Mouse (Mus musculus) heart, embryonic 13.5 days (tissue): ENCODE results near the gene Commd9. TPM values are rescaled to one million over a fixed set of nuclear protein-coding genes. Genes with fewer than 3 reads are reported as not detected.

Source experiments
- ATAC-seq: fragments of 200-750 bp; cut with Nextera tagmentation; 2 replicates; pipeline ENCODE4 v1.8.0; 2017; ENCODE audit warnings: moderate TSS enrichment; ENCODE audit not compliant: insufficient number of reproducible peaks, low FRiP score, low TSS enrichment; ENCODE audit errors: extremely low read depth
- H3K27ac ChIP-seq: fragments of 300-500 bp; sonication (generic); replicated peaks from 2 replicates; pipeline ENCODE4 v1.5.1; 2015; ENCODE audit warnings: moderate library complexity, mild to moderate bottlenecking, inconsistent platforms
- H3K27me3 ChIP-seq: fragments of 300-500 bp; sonication (generic); replicated peaks from 2 replicates; pipeline ENCODE4 v1.6.1; 2015; ENCODE audit warnings: mild to moderate bottlenecking, inconsistent platforms
- H3K36me3 ChIP-seq: fragments of 300-500 bp; sonication (generic); 2 replicates; pipeline ENCODE4 v1.6.1; 2015; ENCODE audit warnings: mild to moderate bottlenecking, inconsistent platforms
- H3K4me1 ChIP-seq: fragments of 300-500 bp; sonication (generic); 2 replicates; pipeline ENCODE4 v1.6.1; 2015; ENCODE audit warnings: inconsistent platforms
- H3K4me2 ChIP-seq: fragments of 300-500 bp; sonication (generic); 2 replicates; pipeline ENCODE4 v1.6.1; 2015; ENCODE audit warnings: inconsistent platforms, mild to moderate bottlenecking, moderate library complexity
- H3K4me3 ChIP-seq: fragments of 300-500 bp; sonication (generic); 2 replicates; pipeline ENCODE4 v1.5.1; 2015; ENCODE audit warnings: moderate library complexity, mild to moderate bottlenecking, inconsistent platforms
- H3K9ac ChIP-seq: fragments of 300-500 bp; sonication (generic); 2 replicates; pipeline ENCODE4 v1.6.1; 2015; ENCODE audit warnings: inconsistent platforms, mild to moderate bottlenecking, moderate library complexity
- H3K9me3 ChIP-seq: fragments of 300-500 bp; sonication (generic); 2 replicates; pipeline ENCODE4 v1.6.1; 2016; ENCODE audit warnings: inconsistent platforms
- WGBS: fragments of 180-500 bp; shearing (Covaris S2); methylation state at CpG from one replicate; pipeline ENCODE4 v1.1.7; 2015; ENCODE audit warnings: mixed read lengths; 5-methylcytosine and 5-hydroxymethylcytosine counted together
- polyA plus RNA-seq: library from polyadenylated mRNA; unstranded; fragments of >200 nt; fragmentation: Nextera tagmentation; extraction: Ambion mirVana; gene quantifications from 2 replicates; pipeline ENCODE4 v1.2.1, GENCODE M21; 2015

Gene Commd9
- polyA plus RNA-seq, 1 experiment from 2014 or later: 51.3 TPM

- no peak for ATAC-seq
- H3K27ac ChIP-seq: no peak overlapping the region
- no peak overlapping the region for H3K4me3 ChIP-seq
- no peak overlapping the region for H3K4me2 ChIP-seq
- no peaks in the 10 kb centered on the region for H3K9me3 ChIP-seq
- H3K4me1 ChIP-seq: peaks cover 6% of the 10 kb centered on the region
- 0 out of 2 replicates have a peak, but pooled peaks cover 3% of the 10 kb centered on the region for H3K27me3 ChIP-seq
- WGBS: 80% methylated on average over 15 of the region's 15 CpGs
- H3K36me3 ChIP-seq: peaks cover 6% of the 10 kb centered on the region
- H3K9ac ChIP-seq: no peak overlapping the region
Measured at GRCm38 (mm10) chr2:101909326-101910080, 23.5 kb downstream of the Commd9 start.

- WGBS: 69% methylated on average over 7 of the region's 7 CpGs
- H3K4me3 ChIP-seq: no peak overlapping the region
Measured at GRCm38 (mm10) chr2:101918518-101918917, 32.5 kb downstream of the Commd9 start.

GRCm38 (mm10) chr2:101920136-101920554 lies 34.1 kb downstream of the Commd9 start:
- Histone ChIP-seq H3K36me3 (no peaks in the 10 kb centered on the region), H3K9me3 (no peaks in the 10 kb centered on the region), H3K4me2 (no peak overlapping the region), H3K9ac (no peak overlapping the region), H3K4me1 (0 out of 2 replicates have a peak, but pooled peaks cover 5% of the 10 kb centered on the region), H3K27ac (no peak overlapping the region), H3K4me3 (no peak overlapping the region), H3K27me3 (no peaks in the 10 kb centered on the region)
- WGBS: 63% methylated on average over 2 of the region's 2 CpGs
- ATAC-seq: no peak

More at GRCm38 (mm10) chr2:101918518-101918917, 32.5 kb downstream of the Commd9 start:
- Histone ChIP-seq H3K4me2 (no peak overlapping the region), H3K9me3 (no peaks in the 10 kb centered on the region), H3K4me1 (0 out of 2 replicates have a peak, but pooled peaks cover 5% of the 10 kb centered on the region), H3K9ac (no peak overlapping the region), H3K27me3 (no peaks in the 10 kb centered on the region), H3K36me3 (no peaks in the 10 kb centered on the region), H3K27ac (no peak overlapping the region)
- ATAC-seq: no peak

GRCm38 (mm10) chr2:101922302-101922701 lies 36.3 kb downstream of the Commd9 start:
- Histone ChIP-seq H3K4me2 (no peak overlapping the region), H3K9me3 (no peaks in the 10 kb centered on the region), H3K4me1 (0 out of 2 replicates have a peak, but pooled peaks cover 5% of the 10 kb centered on the region), H3K27me3 (no peaks in the 10 kb centered on the region), H3K27ac (no peak overlapping the region), H3K36me3 (no peaks in the 10 kb centered on the region), H3K4me3 (no peak overlapping the region), H3K9ac (no peak overlapping the region)
- ATAC-seq: no peak
- WGBS: 89% methylated on average over 4 of the region's 4 CpGs

GRCm38 (mm10) chr2:101923181-101923580 lies 37.1 kb downstream of the Commd9 start:
- WGBS: 81% methylated on average over 4 of the region's 4 CpGs
- H3K4me2 ChIP-seq: no peak overlapping the region

GRCm38 (mm10) chr2:101925183-101925582 lies 39.1 kb downstream of the Commd9 start:
- Histone ChIP-seq H3K9me3 (no peaks in the 10 kb centered on the region), H3K27me3 (no peaks in the 10 kb centered on the region), H3K27ac (no peak overlapping the region), H3K4me1 (no peaks in the 10 kb centered on the region), H3K36me3 (no peaks in the 10 kb centered on the region), H3K4me2 (no peak overlapping the region), H3K4me3 (no peak overlapping the region), H3K9ac (no peak overlapping the region)
- WGBS: 81% methylated on average over 3 of the region's 3 CpGs
- no peak for ATAC-seq

More at GRCm38 (mm10) chr2:101923181-101923580, 37.1 kb downstream of the Commd9 start:
- Histone ChIP-seq H3K36me3 (no peaks in the 10 kb centered on the region), H3K27ac (no peak overlapping the region), H3K4me1 (0 out of 2 replicates have a peak, but pooled peaks cover 5% of the 10 kb centered on the region), H3K9ac (no peak overlapping the region), H3K27me3 (no peaks in the 10 kb centered on the region), H3K4me3 (no peak overlapping the region), H3K9me3 (no peaks in the 10 kb centered on the region)
- ATAC-seq: no peak

- Histone ChIP-seq H3K4me2 (no peak overlapping the region), H3K4me3 (no peak overlapping the region), H3K36me3 (no peaks in the 10 kb centered on the region), H3K4me1 (no peaks in the 10 kb centered on the region), H3K9me3 (no peaks in the 10 kb centered on the region), H3K27ac (no peak overlapping the region), H3K9ac (no peak overlapping the region), H3K27me3 (no peaks in the 10 kb centered on the region)
- ATAC-seq: no peak
- WGBS: 74% methylated on average over 12 of the region's 12 CpGs
Measured at GRCm38 (mm10) chr2:101925591-101926188, 39.6 kb downstream of the Commd9 start.

- WGBS: 79% methylated on average over 14 of the region's 14 CpGs
- H3K9ac ChIP-seq: no peak overlapping the region
- H3K4me3 ChIP-seq: no peak overlapping the region
- H3K36me3 ChIP-seq: no peaks in the 10 kb centered on the region
- H3K9me3 ChIP-seq: no peaks in the 10 kb centered on the region
- H3K4me2 ChIP-seq: no peak overlapping the region
- H3K4me1 ChIP-seq: no peaks in the 10 kb centered on the region
- no peak for ATAC-seq
- no peaks in the 10 kb centered on the region for H3K27me3 ChIP-seq
- no peak overlapping the region for H3K27ac ChIP-seq
Measured at GRCm38 (mm10) chr2:101932169-101932936, 46.3 kb downstream of the Commd9 start.

- Histone ChIP-seq H3K4me3 (no peak overlapping the region), H3K27ac (no peak overlapping the region), H3K9ac (no peak overlapping the region), H3K9me3 (no peaks in the 10 kb centered on the region), H3K27me3 (no peaks in the 10 kb centered on the region), H3K36me3 (no peaks in the 10 kb centered on the region), H3K4me1 (no peaks in the 10 kb centered on the region), H3K4me2 (no peak overlapping the region)
- WGBS: 79% methylated on average over 3 of the region's 3 CpGs
- ATAC-seq: no peak
Measured at GRCm38 (mm10) chr2:101933301-101933700, 47.3 kb downstream of the Commd9 start.

- Histone ChIP-seq H3K4me3 (no peak overlapping the region), H3K9me3 (0 out of 2 replicates have a peak, but pooled peaks cover 5% of the 10 kb centered on the region), H3K36me3 (no peaks in the 10 kb centered on the region), H3K27me3 (no peaks in the 10 kb centered on the region), H3K4me1 (no peaks in the 10 kb centered on the region), H3K4me2 (no peak overlapping the region), H3K27ac (no peak overlapping the region), H3K9ac (no peak overlapping the region)
- 84% methylated on average over 1 of the region's 1 CpGs for WGBS
- no peak for ATAC-seq
Measured at GRCm38 (mm10) chr2:101935006-101935405, 49.0 kb downstream of the Commd9 start.
